Mouse (Mus musculus): Measurements from ENCODE around the gene Trpv1.

The Trpv1 gene

DNA sequence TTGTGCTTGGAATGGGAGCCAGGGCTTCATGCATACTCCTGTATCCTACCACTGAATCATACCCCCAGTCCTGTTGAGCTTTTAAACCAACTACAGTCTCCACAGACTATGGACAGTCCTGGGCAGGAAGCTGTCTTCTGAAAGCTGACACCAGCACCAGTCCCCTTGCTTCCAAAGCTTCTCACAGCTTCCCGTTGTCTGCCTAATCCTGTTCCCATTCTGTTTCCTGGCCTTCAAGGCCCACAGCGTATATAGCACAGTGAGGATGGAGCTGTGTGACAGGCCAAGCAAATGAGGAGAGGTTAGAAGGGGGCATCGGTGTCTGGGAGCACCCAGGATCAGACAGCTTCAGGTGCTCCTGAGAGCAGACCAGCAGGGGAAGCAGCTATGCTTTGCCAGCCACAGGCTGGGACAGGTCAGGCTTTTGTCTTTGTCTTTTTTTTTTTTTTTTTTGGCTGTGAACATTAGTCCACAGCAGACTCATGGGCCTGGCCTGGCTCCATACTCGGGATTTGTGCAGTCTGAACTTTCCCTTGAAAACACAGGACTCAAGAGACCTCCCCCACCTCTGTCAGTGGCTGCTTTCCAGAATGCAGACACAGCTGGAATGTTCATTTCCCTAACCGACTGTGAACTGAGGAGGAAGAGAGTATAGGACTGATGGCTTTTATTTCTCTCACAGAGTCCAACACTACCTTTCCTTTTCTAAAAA is 2.1 kb downstream of the Trpv1 start:
- peak; percentile 12 for DNase-seq (ENCODE audit: low spot score)

GRCm38 (mm10) chr11:73236731-73237130 is 2.6 kb downstream of the Trpv1 start:
- DNase-seq (ENCODE audit: low spot score), result no peak

GRCm38 (mm10) chr11:73242199-73242598 is 8.1 kb downstream of the Trpv1 start:
- DNase-seq (ENCODE audit: low spot score), result no peak

DNA sequence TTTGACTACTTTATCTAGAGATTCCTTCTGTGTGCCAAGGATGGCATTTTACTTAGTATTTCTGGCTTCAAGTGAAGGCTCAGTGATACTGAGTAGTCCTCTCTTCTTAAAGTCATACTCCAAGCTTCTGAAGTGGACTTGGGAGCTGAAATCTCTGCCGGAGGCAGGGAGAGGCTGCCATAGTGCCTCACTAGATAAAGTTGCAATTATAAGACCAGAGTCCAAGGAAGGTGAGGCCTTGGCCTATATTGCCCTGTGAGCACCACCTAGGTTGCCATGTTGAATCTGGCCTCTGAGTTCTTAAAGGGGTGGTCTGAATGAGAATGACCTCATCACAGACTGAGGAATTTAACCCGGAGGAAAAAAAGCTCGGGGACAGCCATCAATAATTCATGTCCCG is 8.7 kb downstream of the Trpv1 start:
- no peak for DNase-seq (ENCODE audit: low spot score)

- DNase-seq (ENCODE audit: low spot score), result no peak
Observed at GRCm38 (mm10) chr11:73257362-73257945, 23.4 kb downstream of the Trpv1 start.

GRCm38 (mm10) chr11:73258664-73259063 is 24.6 kb downstream of the Trpv1 start:
- DNase-seq (ENCODE audit: low spot score), result no peak

DNA sequence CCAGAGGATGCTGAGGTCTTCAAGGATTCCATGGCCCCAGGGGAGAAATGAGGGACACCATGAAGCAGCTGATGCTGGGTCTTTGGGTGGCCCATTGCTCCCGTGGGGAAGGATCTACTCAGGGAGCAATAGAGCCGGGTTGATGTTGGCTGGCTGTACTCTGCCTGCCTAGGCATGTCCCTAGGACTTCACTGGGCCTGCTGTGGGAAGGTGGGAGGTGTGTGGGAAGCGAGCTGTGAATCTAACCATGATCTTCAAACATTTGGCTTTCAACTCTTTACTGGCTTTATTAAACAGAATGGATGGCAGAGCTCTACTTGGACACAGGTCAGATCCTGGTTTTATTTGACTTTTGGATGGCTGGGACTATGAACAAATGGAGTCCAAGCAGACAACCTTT is 26.4 kb downstream of the Trpv1 start:
- no peak for DNase-seq (ENCODE audit: low spot score)

DNA sequence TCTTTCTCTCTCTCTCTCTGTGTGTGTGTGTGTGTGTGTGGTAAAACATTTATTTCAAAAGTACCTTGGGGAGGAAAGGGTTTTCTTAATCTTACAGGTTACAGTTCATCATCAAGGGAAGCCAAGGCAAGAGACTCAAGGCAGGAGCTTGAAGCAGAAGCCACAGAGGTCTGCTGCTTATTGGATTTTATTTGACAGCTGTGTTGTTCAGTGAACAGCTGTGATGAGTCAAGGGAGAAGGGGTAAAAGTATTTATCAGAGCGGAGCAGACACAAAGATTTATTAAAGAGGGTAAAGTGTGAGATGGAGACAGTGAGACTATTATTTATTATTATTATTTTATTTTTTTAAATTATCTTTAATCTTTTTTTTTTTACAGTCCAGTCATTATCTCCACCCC is 27.3 kb downstream of the Trpv1 start:
- DNase-seq (ENCODE audit: low spot score), result no peak

GRCm38 (mm10) chr11:73267267-73267666 is 33.2 kb downstream of the Trpv1 start, which contains the start of gene Trpv3:
TSS of gene Trpv3 (plus strand) at chr11:73267388.
- DNase-seq (ENCODE audit: low spot score), result peak; percentile 32

- no peak for DNase-seq (ENCODE audit: low spot score)
Observed at GRCm38 (mm10) chr11:73274821-73275220, 40.7 kb downstream of the Trpv1 start.

- no peak for DNase-seq (ENCODE audit: low spot score)
Observed at GRCm38 (mm10) chr11:73280710-73281109, 46.6 kb downstream of the Trpv1 start.

- peak; percentile 35 for DNase-seq (ENCODE audit: low spot score)
Observed at GRCm38 (mm10) chr11:73281528-73282027, 47.5 kb downstream of the Trpv1 start.

DNA sequence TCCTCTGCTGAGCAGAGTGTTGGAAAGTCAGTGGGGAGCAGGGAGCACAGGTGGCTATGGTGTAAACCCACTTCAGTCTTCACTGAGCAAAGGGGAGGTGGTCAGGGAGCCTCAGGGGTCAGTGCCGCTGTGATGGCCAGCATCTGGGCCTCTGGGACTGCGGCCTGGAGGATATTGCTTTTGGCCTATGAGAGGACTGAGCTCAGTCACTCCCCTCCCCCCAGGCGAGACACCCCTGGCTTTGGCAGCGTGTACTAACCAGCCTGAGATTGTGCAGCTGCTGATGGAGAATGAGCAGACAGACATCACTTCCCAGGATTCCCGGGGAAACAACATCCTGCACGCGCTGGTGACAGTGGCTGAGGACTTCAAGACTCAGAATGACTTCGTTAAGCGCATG is 49.3 kb downstream of the Trpv1 start:
- no peak for DNase-seq (ENCODE audit: low spot score)

DNA sequence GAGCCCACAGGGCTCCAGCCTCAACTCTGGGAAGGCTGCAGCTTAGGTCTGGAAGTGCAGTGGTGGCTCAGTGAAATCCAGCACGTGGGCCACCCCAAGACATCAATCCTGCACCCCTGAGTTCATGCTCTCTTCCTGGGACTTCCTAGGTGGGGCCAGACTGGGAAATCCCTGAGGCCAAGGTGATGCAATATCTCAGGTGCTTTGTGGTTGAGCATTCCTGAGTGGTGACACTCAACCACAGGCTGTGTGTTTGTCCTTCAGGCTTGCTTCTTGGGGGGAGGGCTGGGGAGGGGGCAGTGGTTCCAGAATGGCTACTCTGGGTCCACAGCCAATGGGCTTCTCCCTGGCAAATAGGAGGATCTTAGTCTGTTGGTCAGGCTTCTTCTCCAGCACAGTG is 49.8 kb downstream of the Trpv1 start:
- DNase-seq (ENCODE audit: low spot score), result no peak

GRCm38 (mm10) chr11:73284351-73284750 is 50.3 kb downstream of the Trpv1 start:
- no peak for DNase-seq (ENCODE audit: low spot score)

- no peak for DNase-seq (ENCODE audit: low spot score)
Observed at GRCm38 (mm10) chr11:73289621-73290020, 55.5 kb downstream of the Trpv1 start.

DNA sequence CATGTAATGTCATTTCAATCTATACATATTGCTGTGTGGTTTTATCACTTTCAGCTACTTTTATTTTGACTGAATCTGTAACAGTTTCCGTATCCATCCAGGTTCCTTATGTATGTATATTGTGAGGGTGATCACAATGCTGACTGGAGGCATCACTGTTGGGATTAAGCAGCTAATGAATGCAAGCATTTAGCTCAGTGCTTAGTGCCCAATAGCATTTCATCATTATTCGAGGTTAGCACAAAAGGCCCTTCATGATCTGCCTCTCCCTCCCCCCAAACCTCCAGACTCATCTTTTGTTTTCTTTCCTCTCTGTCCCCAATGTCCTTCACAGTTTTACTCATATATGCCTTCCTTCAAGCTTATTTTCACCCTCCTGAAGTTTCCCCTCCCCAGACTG is 69.0 kb downstream of the Trpv1 start:
- no peak for DNase-seq (ENCODE audit: low spot score)
